Mouse (Mus musculus): ENCODE measurements around the gene Cyp27b1. TPM values are rescaled to one million over a fixed set of nuclear protein-coding genes. Genes with fewer than 3 reads are reported as not detected.
A peak's percentile ranks its signal among the peaks of the same experiment; 100 is the strongest.
"Not testable (repeated sequence)": the region's sequence is repeated elsewhere in the genome, so short reads cannot be mapped to it uniquely, and the experiment has no call there.

Cyp27b1 gene
- polyA plus RNA-seq, 1 experiment from 2014 or later, result 0.23 TPM

DNA sequence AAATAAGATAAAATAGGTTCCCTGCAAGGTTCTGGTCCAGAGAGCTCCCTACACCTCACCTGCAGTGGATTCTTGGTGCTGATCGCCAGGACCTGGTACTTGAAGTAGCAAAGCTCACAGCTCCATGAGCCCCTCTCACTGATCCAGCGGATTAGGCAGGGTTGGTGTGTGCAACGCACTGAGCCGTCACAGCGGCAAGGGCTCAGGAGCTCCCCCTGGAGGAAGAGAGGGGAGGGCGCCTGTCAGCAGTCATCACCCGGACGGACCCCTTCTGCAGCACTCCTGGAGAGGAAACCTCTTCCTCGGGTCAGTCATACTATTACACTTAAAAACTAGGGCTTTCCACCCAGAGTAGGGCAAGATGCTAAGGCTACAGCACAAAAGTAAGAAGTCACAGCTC is 10.1 kb downstream of the Cyp27b1 start:
- H3K9me3 ChIP-seq (ENCODE audit: control insufficient read depth, low read length), result no peaks in the 10 kb centered on the region
- ATAC-seq (replicated peaks; ENCODE audit: low FRiP score) (peak; percentile 39; the same call in 1 of the 2 replicates), DNase-seq (ENCODE audit: low spot score) (peak; percentile 92)
- WGBS, result 2% methylated on average over 9 of the region's 9 CpGs
- peaks cover 5% of the 10 kb centered on the region; the same call in 1 of the 2 replicates for H3K36me3 ChIP-seq (ENCODE audit: control insufficient read depth, insufficient read depth, low read length)
- no peaks in the 10 kb centered on the region for H3K27me3 ChIP-seq (ENCODE audit: control insufficient read depth, insufficient read depth, low read length)
- peaks cover 6% of the 10 kb centered on the region; the same call in 1 of the 2 replicates for H3K4me1 ChIP-seq (replicated peaks; ENCODE audit: control insufficient read depth, insufficient read depth, low read length)
- peak overlapping the region; percentile 96 for H3K4me3 ChIP-seq (ENCODE audit: low read depth, low read length)
- H3K9ac ChIP-seq (ENCODE audit: low read length), result peak overlapping the region; percentile 95; the same call in 1 of the 2 replicates
- H3K4me2 ChIP-seq (ENCODE audit: low read depth, low read length, severe bottlenecking), result peak overlapping the region; percentile 97
- no peak overlapping the region for H3K27ac ChIP-seq (ENCODE audit: low read depth, low read length)

DNA sequence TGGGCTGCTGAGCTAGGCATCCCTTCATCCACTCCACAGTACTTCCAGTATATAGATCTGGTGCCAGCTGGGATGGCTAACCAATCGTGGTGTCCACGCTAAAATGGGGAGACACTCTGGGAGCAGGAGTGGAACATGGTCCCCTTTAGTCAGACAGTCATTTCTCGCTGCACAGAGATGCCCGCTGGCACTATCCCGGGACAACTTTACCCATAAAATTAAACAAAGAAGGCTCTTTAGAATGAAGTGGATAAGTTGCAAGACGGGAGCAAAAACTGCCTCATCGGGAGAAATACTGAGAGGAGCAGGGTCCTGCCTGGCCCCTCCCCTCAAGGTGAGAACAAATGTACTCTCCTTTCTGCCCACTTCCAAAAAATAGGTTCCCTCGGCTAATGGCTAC is 10.7 kb downstream of the Cyp27b1 start:
- peak overlapping the region; percentile 95 for H3K9ac ChIP-seq (ENCODE audit: low read length)
- H3K27me3 ChIP-seq (ENCODE audit: control insufficient read depth, insufficient read depth, low read length), result no peaks in the 10 kb centered on the region
- WGBS, result 5% methylated on average over 8 of the region's 8 CpGs
- peaks cover 5% of the 10 kb centered on the region; the same call in 1 of the 2 replicates for H3K36me3 ChIP-seq (ENCODE audit: control insufficient read depth, insufficient read depth, low read length)
- H3K4me2 ChIP-seq (ENCODE audit: low read depth, low read length, severe bottlenecking), result peak overlapping the region; percentile 97
- DNase-seq (ENCODE audit: low spot score), result no peak
- H3K27ac ChIP-seq (ENCODE audit: low read depth, low read length), result no peak overlapping the region
- peak overlapping the region; percentile 96 for H3K4me3 ChIP-seq (ENCODE audit: low read depth, low read length)
- no peaks in the 10 kb centered on the region for H3K9me3 ChIP-seq (ENCODE audit: control insufficient read depth, low read length)
- peaks cover 6% of the 10 kb centered on the region; the same call in 1 of the 2 replicates for H3K4me1 ChIP-seq (replicated peaks; ENCODE audit: control insufficient read depth, insufficient read depth, low read length)
- ATAC-seq (replicated peaks; ENCODE audit: low FRiP score), result no peak

DNA sequence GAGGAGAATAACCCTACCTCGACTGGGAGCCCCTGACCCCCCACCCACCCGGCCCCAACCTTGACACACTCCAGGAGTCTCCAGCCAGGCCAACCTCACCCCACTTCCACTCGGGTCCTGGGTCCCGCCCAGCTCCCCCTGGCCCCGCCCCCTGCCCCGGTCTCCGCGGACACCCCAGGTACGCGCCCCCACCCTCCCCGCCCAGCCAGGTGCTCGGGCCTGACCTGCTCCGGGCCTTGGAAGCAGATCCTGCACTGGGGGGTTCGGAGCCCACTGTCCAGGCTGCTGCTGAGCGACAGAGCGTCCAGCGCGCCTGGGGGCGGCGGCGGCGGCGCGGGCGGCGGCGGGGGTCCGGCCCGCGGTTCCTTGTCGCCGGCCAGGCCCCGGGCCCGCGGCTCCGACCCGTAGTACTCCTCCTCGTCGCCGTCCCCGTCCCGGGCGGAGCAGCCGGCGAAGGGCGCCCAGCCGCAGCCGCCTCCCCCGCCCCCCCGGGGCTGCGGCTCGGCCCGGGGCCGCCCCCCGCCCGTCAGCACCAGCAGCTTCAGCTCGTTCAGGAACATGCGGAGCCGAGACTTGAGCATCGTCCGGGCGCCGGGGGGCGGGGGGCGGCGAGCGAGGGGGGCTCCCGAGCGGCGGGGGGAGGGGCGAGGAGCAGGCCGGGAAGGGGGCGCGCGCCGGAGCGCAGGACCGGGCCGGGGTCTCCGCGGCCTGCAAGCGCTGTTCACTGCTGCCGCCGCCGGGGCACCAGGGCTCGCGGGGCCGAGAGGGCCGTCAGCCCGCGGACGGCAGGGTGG is 11.3 kb downstream of the Cyp27b1 start:
- WGBS, result under 1% methylated on average over 60 of the region's 92 CpGs
- no peaks in the 10 kb centered on the region for H3K9me3 ChIP-seq (ENCODE audit: control insufficient read depth, low read length)
- peak; percentile 79 for DNase-seq (ENCODE audit: low spot score)
- peak overlapping the region; percentile 87 for H3K27ac ChIP-seq (ENCODE audit: low read depth, low read length)
- H3K4me1 ChIP-seq (replicated peaks; ENCODE audit: control insufficient read depth, insufficient read depth, low read length), result peaks cover 6% of the 10 kb centered on the region; the same call in 1 of the 2 replicates
- peak overlapping the region; percentile 96 for H3K4me3 ChIP-seq (ENCODE audit: low read depth, low read length)
- H3K36me3 ChIP-seq (ENCODE audit: control insufficient read depth, insufficient read depth, low read length), result peaks cover 5% of the 10 kb centered on the region; the same call in 1 of the 2 replicates
- peak overlapping the region; percentile 97 for H3K4me2 ChIP-seq (ENCODE audit: low read depth, low read length, severe bottlenecking)
- H3K27me3 ChIP-seq (ENCODE audit: control insufficient read depth, insufficient read depth, low read length), result no peaks in the 10 kb centered on the region
- peak overlapping the region; percentile 95 for H3K9ac ChIP-seq (ENCODE audit: low read length)
- ATAC-seq (replicated peaks; ENCODE audit: low FRiP score), result 0 out of 2 replicates have a peak, but pooled peaks have one; percentile 8

DNA sequence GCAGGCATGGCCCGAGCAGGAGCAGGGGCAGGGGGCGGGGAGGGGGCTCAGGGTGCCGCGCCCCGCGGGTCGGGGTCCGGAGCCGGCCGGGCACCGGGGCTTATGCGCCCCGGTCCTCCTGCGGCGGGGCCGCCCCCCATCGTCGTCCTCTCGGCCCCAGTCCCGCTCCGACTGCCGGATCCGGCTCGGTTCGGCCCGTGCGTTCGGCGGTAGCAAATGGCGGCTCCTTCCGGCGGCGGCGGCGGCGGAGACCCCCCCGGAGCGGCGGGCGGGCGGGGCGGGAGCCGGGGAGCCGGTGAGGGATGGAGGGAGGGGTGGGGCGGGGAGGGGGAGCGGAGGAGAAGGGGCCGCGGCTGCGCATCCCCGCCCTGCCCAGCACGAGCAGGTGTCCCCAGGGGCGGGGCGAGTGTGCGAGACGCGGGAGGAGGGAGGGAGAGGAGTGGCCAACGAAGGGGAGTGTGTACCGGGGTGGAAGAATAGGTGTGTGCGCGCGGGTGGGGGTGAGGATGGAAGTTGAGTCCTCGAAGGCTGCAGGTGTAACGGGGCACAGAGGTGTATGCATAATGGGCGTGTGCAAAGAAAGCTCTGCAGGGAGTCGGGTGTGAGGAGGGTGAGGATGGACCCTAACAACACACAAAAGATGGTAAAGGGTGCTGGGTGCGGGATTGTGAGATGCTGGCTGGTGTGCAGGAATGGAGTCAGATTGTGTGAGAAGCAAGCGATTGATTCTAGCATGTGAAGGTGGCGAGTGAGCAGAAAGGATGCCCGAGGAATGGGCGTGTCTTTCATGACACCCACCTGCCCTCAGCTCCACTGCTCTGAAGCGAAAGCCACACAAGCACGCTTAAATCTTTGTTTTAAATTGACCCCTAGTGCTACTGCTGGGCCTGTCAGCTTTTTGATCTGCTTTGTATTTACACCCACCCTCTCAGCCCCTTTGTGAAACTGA is 12.2 kb downstream of the Cyp27b1 start, which contains the start of gene March9:
March9 (minus strand) TSS at position 217 of the 949 bp plus-strand sequence.
- peak within 1 kb of the TSS; percentile 97 for H3K4me2 ChIP-seq (ENCODE audit: low read depth, low read length, severe bottlenecking)
- DNase-seq (ENCODE audit: low spot score) (peak; percentile 88), ATAC-seq (replicated peaks; ENCODE audit: low FRiP score) (peak; percentile 22)
- under 1% methylated on average over 63 of the region's 72 CpGs for WGBS
- peaks cover 11% of the 10 kb centered on the region for H3K36me3 ChIP-seq (ENCODE audit: control insufficient read depth, insufficient read depth, low read length)
- H3K4me1 ChIP-seq (replicated peaks; ENCODE audit: control insufficient read depth, insufficient read depth, low read length), result peaks cover 6% of the 10 kb centered on the region; the same call in 1 of the 2 replicates
- H3K4me3 ChIP-seq (ENCODE audit: low read depth, low read length), result peak within 1 kb of the TSS; percentile 96
- H3K27ac ChIP-seq (ENCODE audit: low read depth, low read length), result peak within 1 kb of the TSS; percentile 87
- H3K9me3 ChIP-seq (ENCODE audit: control insufficient read depth, low read length), result no peaks in the 10 kb centered on the region
- H3K27me3 ChIP-seq (ENCODE audit: control insufficient read depth, insufficient read depth, low read length), result no peaks in the 10 kb centered on the region
- H3K9ac ChIP-seq (ENCODE audit: low read length), result peak within 1 kb of the TSS; percentile 95

DNA sequence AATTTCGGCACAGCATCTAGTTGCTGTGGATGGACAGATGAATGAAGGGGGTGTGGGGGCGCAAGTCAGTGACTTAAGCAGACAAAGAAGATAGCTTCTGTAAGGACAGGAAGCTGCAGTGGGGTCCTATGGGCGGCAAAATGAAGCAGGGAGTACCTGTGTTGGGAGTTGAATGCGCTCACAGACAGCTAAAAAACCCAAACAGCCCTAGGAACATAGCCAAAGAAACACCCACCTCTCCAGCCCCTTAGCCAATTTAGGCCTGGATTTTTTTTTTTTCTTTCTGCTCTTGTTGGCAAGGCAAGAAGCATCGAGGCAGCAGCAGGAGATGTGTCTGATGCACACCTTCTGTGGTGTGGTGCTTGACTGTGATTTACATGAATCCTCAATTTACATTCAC is 13.0 kb downstream of the Cyp27b1 start:
- Histone ChIP-seq H3K36me3 (ENCODE audit: control insufficient read depth, insufficient read depth, low read length) (peaks cover 18% of the 10 kb centered on the region), H3K27ac (ENCODE audit: low read depth, low read length) (peak overlapping the region; percentile 87), H3K27me3 (ENCODE audit: control insufficient read depth, insufficient read depth, low read length) (no peaks in the 10 kb centered on the region), H3K4me1 (replicated peaks; ENCODE audit: control insufficient read depth, insufficient read depth, low read length) (peaks cover 6% of the 10 kb centered on the region; the same call in 1 of the 2 replicates), H3K4me3 (ENCODE audit: low read depth, low read length) (peak overlapping the region; percentile 96), H3K9me3 (ENCODE audit: control insufficient read depth, low read length) (no peaks in the 10 kb centered on the region), H3K4me2 (ENCODE audit: low read depth, low read length, severe bottlenecking) (peak overlapping the region; percentile 97), H3K9ac (ENCODE audit: low read length) (peak overlapping the region; percentile 95)
- WGBS, result 16% methylated on average over 5 of the region's 5 CpGs
- DNase-seq (ENCODE audit: low spot score) (no peak), ATAC-seq (replicated peaks; ENCODE audit: low FRiP score) (no peak)

DNA sequence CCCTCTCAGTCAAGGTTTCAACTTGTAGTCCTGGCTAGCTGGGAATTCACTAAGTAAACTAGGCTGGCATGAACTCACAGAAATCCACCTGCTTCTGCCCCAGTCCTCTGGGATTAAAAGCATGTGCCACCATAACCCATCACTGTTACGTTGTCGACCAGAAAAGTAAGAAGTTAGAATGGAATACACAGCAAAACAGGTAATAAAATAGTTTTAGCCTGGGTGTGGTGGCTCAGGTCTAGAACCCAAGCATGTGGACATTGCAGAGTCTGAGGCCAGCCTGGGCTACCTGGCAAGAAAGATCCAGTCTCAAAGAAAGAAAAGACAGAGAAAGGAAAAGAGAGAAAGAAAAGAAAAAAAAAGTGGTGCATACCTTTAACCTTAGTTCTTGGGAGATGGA is 13.5 kb downstream of the Cyp27b1 start:
- Histone ChIP-seq H3K36me3 (ENCODE audit: control insufficient read depth, insufficient read depth, low read length) (peaks cover 17% of the 10 kb centered on the region), H3K9me3 (ENCODE audit: control insufficient read depth, low read length) (no peaks in the 10 kb centered on the region), H3K4me2 (ENCODE audit: low read depth, low read length, severe bottlenecking) (no peak overlapping the region), H3K4me1 (replicated peaks; ENCODE audit: control insufficient read depth, insufficient read depth, low read length) (peaks cover 6% of the 10 kb centered on the region; the same call in 1 of the 2 replicates), H3K27ac (ENCODE audit: low read depth, low read length) (no peak overlapping the region), H3K27me3 (ENCODE audit: control insufficient read depth, insufficient read depth, low read length) (no peaks in the 10 kb centered on the region), H3K9ac (ENCODE audit: low read length) (no peak overlapping the region), H3K4me3 (ENCODE audit: low read depth, low read length) (no peak overlapping the region)
- no peak for DNase-seq (ENCODE audit: low spot score)
- WGBS, result 76% methylated on average over 2 of the region's 2 CpGs
- ATAC-seq (replicated peaks; ENCODE audit: low FRiP score), result no peak

DNA sequence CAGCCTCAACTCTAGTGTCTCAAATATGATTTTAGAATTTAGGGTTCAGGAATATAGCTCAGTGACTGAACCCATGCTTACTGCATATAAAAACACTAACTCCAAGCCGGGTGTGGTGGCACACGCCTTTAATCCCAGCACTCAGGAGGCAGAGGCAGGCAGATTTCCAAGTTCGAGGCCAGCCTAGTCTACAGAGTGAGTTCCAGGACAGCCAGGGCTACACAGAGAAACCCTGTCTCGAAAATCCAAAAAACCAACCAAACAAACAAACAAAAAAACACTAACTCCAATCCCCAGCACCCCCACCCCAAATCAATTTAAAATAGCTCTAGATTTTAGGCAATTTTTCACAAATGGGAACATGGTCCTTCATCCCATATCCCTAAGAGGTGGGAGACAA is 14.1 kb downstream of the Cyp27b1 start:
- peaks cover 22% of the 10 kb centered on the region for H3K36me3 ChIP-seq (ENCODE audit: control insufficient read depth, insufficient read depth, low read length)
- not testable (repeated sequence) for H3K9ac ChIP-seq (ENCODE audit: low read length); H3K27me3 ChIP-seq (ENCODE audit: control insufficient read depth, insufficient read depth, low read length); DNase-seq (ENCODE audit: low spot score); H3K4me3 ChIP-seq (ENCODE audit: low read depth, low read length); H3K4me2 ChIP-seq (ENCODE audit: low read depth, low read length, severe bottlenecking); H3K9me3 ChIP-seq (ENCODE audit: control insufficient read depth, low read length); H3K27ac ChIP-seq (ENCODE audit: low read depth, low read length); H3K4me1 ChIP-seq (replicated peaks; ENCODE audit: control insufficient read depth, insufficient read depth, low read length); ATAC-seq (replicated peaks; ENCODE audit: low FRiP score)
- WGBS, result 87% methylated on average over 4 of the region's 4 CpGs

DNA sequence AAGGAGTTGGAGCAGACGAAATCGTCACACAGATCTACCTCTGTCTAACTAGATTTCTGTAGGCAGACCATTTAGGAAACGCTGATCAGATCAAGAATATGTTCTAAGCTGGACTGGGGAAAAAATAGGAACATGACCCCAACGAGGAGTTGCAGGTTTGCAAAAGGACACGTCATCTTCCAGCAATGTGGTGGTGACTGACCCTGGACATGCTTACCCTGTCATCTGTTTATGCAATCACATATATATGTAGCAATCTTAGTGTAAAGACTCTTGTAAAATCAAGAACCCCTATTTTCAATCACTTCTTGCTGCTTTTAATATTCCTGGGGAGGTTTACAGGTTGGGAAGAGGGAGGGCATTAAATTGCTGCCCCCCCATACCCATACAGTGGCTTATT is 14.5 kb downstream of the Cyp27b1 start:
- H3K4me2 ChIP-seq (ENCODE audit: low read depth, low read length, severe bottlenecking), result no peak overlapping the region
- H3K27ac ChIP-seq (ENCODE audit: low read depth, low read length), result no peak overlapping the region
- H3K36me3 ChIP-seq (ENCODE audit: control insufficient read depth, insufficient read depth, low read length), result peaks cover 26% of the 10 kb centered on the region

More for the DNA sequence above, 14.5 kb downstream of the Cyp27b1 start:
- no peak for DNase-seq (ENCODE audit: low spot score)
- ATAC-seq (replicated peaks; ENCODE audit: low FRiP score), result no peak
- Histone ChIP-seq H3K9ac (ENCODE audit: low read length) (no peak overlapping the region), H3K9me3 (ENCODE audit: control insufficient read depth, low read length) (no peaks in the 10 kb centered on the region), H3K4me3 (ENCODE audit: low read depth, low read length) (no peak overlapping the region), H3K4me1 (replicated peaks; ENCODE audit: control insufficient read depth, insufficient read depth, low read length) (peaks cover 6% of the 10 kb centered on the region; the same call in 1 of the 2 replicates), H3K27me3 (ENCODE audit: control insufficient read depth, insufficient read depth, low read length) (no peaks in the 10 kb centered on the region)
- 83% methylated on average over 5 of the region's 5 CpGs for WGBS
